Mouse (Mus musculus): ENCODE results near the gene Hist1h4h.
"Not testable (repeated sequence)": the region's sequence is repeated elsewhere in the genome, so short reads cannot be mapped to it uniquely, and the experiment has no call there.

The Hist1h4h gene

GRCm38 (mm10) chr13:23555839-23556416 lies 25.1 kb downstream of the Hist1h4h start:
- peak; percentile 83 for DNase-seq (ENCODE audit: low read depth, low spot score)

GRCm38 (mm10) chr13:23556906-23557305 lies 26.1 kb downstream of the Hist1h4h start:
- DNase-seq (ENCODE audit: low read depth, low spot score) = no peak

GRCm38 (mm10) chr13:23560699-23561098 lies 29.8 kb downstream of the Hist1h4h start:
- not testable (repeated sequence) for DNase-seq (ENCODE audit: low read depth, low spot score)

GRCm38 (mm10) chr13:23561531-23561882 lies 30.7 kb downstream of the Hist1h4h start:
- DNase-seq (ENCODE audit: low read depth, low spot score) = not testable (repeated sequence)

- DNase-seq (ENCODE audit: low read depth, low spot score) = peak; percentile 94
Observed at GRCm38 (mm10) chr13:23561883-23562659, 31.2 kb downstream of the Hist1h4h start, which contains the start of gene Hist1h3e. Hist1h3e (minus strand) TSS chr13:23562369.

GRCm38 (mm10) chr13:23562699-23563462 lies 32.0 kb downstream of the Hist1h4h start:
- no peak for DNase-seq (ENCODE audit: low read depth, low spot score)

GRCm38 (mm10) chr13:23564482-23564881 lies 33.6 kb downstream of the Hist1h4h start:
- no peak for DNase-seq (ENCODE audit: low read depth, low spot score)

GRCm38 (mm10) chr13:23570261-23571021 lies 39.6 kb downstream of the Hist1h4h start:
- DNase-seq (ENCODE audit: low read depth, low spot score) = peak; percentile 49

- peak; percentile 93 for DNase-seq (ENCODE audit: low read depth, low spot score)
Observed at GRCm38 (mm10) chr13:23571022-23571503, 40.2 kb downstream of the Hist1h4h start, which contains the start of the genes Hist1h2ae and Hist1h2bg. Hist1h2ae (minus strand) TSS chr13:23571220. Hist1h2bg (plus strand) TSS chr13:23571396.

GRCm38 (mm10) chr13:23571504-23572217 lies 40.8 kb downstream of the Hist1h4h start:
- DNase-seq (ENCODE audit: low read depth, low spot score) = peak; percentile 57

- peak; percentile 62 for DNase-seq (ENCODE audit: low read depth, low spot score)
Observed at GRCm38 (mm10) chr13:23572218-23573033, 41.6 kb downstream of the Hist1h4h start.

- DNase-seq (ENCODE audit: low read depth, low spot score) = peak; percentile 47
Observed at GRCm38 (mm10) chr13:23573034-23573897, 42.4 kb downstream of the Hist1h4h start.

- DNase-seq (ENCODE audit: low read depth, low spot score) = peak; percentile 99
Observed at GRCm38 (mm10) chr13:23573898-23574524, 43.2 kb downstream of the Hist1h4h start, which contains the start of the genes Hist1h2bf and Hist1h2ad. Hist1h2bf (minus strand) TSS chr13:23574196. Hist1h2ad (plus strand) TSS chr13:23574381.

- DNase-seq (ENCODE audit: low read depth, low spot score) = peak; percentile 49
Observed at GRCm38 (mm10) chr13:23574546-23575170, 43.8 kb downstream of the Hist1h4h start.

- DNase-seq (ENCODE audit: low read depth, low spot score) = peak; percentile 88
Observed at GRCm38 (mm10) chr13:23575271-23575851, 44.5 kb downstream of the Hist1h4h start, which contains the start of gene Hist1h3d. Hist1h3d (plus strand) TSS chr13:23575763.

- not testable (repeated sequence) for DNase-seq (ENCODE audit: low read depth, low spot score)
Observed at GRCm38 (mm10) chr13:23575864-23576313, 45.0 kb downstream of the Hist1h4h start.

- peak; percentile 50 for DNase-seq (ENCODE audit: low read depth, low spot score)
Observed at GRCm38 (mm10) chr13:23576351-23576881, 45.6 kb downstream of the Hist1h4h start.

Measured in c-Kit-negative CD71-positive TER-119-positive erythroid progenitor cells, embryonic 14.5 days (primary cell).